Mouse (Mus musculus) liver, embryonic 13.5 days (tissue): ENCODE measurements at regions not wholly inside any gene's neighbourhood (a gene's known extent, or its start where the extent isn't known, plus 50 kb on each side); places are given as distances from the start of the nearest gene placed in this dataset.

Experiments used
- ATAC-seq: fragments of 200-750 bp; cut with Nextera tagmentation; 2 replicates; pipeline ENCODE4 v1.8.0; 2017; ENCODE audit warnings: low read depth, mild to moderate bottlenecking, moderate number of reproducible peaks, moderate library complexity
- DNase-seq: peaks from one replicate; pipeline ENCODE4 v3.0.0; 2022
- H3K27ac ChIP-seq: fragments of 300-500 bp; sonication (generic); 2 replicates; pipeline ENCODE4 v1.5.1; 2015; ENCODE audit warnings: moderate library complexity, mild to moderate bottlenecking, inconsistent platforms
- H3K27me3 ChIP-seq: fragments of 300-500 bp; sonication (generic); 2 replicates; pipeline ENCODE4 v1.6.1; 2015; ENCODE audit warnings: mild to moderate bottlenecking, inconsistent platforms
- H3K36me3 ChIP-seq: fragments of 300-500 bp; sonication (generic); 2 replicates; pipeline ENCODE4 v1.6.1; 2015; ENCODE audit warnings: mild to moderate bottlenecking, inconsistent platforms
- H3K4me1 ChIP-seq: fragments of 300-500 bp; sonication (generic); replicated peaks from 2 replicates; pipeline ENCODE4 v1.6.1; 2015; ENCODE audit warnings: inconsistent platforms
- H3K4me2 ChIP-seq: fragments of 300-500 bp; sonication (generic); 2 replicates; pipeline ENCODE4 v1.6.1; 2015; ENCODE audit warnings: inconsistent platforms, mild to moderate bottlenecking, moderate library complexity
- H3K4me3 ChIP-seq: fragments of 300-500 bp; sonication (generic); replicated peaks from 2 replicates; pipeline ENCODE4 v1.5.1; 2015; ENCODE audit warnings: mild to moderate bottlenecking, inconsistent platforms
- H3K9ac ChIP-seq: fragments of 300-500 bp; sonication (generic); 2 replicates; pipeline ENCODE4 v1.6.1; 2015; ENCODE audit warnings: mild to moderate bottlenecking, inconsistent platforms
- H3K9me3 ChIP-seq: fragments of 300-500 bp; sonication (generic); replicated peaks from 2 replicates; pipeline ENCODE4 v1.6.1; 2016; ENCODE audit warnings: inconsistent platforms
- WGBS: fragments of 180-500 bp; shearing (Covaris S2); methylation state at CpG from one replicate; pipeline ENCODE4 v1.1.7; 2015; ENCODE audit not compliant: insufficient replicate concordance; 5-methylcytosine and 5-hydroxymethylcytosine counted together

DNA sequence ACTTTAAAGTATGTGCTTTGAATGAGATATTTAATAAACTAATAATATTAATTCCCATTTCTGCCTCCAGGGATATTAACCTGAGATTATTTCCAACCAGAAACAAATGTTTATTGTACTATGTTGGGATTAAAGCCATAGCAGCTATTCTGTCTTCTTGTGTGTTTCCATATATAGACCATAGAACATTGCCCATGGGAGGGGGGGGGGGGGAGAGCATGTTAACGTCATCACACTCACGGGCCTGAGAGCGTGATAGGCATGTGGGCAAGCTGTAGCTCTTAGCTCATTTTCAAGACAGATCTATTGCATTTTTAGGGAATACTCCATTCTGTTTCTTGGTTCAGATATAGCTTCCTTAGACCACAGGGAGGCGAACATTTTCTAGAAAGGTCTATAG, 149.8 kb upstream of the Tgfbr2 start:
- Histone ChIP-seq H3K27ac (no peak overlapping the region), H3K9me3 (no peaks in the 10 kb centered on the region), H3K4me2 (no peak overlapping the region), H3K27me3 (no peaks in the 10 kb centered on the region), H3K4me1 (no peaks in the 10 kb centered on the region), H3K36me3 (no peaks in the 10 kb centered on the region), H3K9ac (no peak overlapping the region), H3K4me3 (no peak overlapping the region)
- no peak for ATAC-seq
- DNase-seq = no peak
- 63% methylated on average over 4 of the region's 4 CpGs for WGBS

DNA sequence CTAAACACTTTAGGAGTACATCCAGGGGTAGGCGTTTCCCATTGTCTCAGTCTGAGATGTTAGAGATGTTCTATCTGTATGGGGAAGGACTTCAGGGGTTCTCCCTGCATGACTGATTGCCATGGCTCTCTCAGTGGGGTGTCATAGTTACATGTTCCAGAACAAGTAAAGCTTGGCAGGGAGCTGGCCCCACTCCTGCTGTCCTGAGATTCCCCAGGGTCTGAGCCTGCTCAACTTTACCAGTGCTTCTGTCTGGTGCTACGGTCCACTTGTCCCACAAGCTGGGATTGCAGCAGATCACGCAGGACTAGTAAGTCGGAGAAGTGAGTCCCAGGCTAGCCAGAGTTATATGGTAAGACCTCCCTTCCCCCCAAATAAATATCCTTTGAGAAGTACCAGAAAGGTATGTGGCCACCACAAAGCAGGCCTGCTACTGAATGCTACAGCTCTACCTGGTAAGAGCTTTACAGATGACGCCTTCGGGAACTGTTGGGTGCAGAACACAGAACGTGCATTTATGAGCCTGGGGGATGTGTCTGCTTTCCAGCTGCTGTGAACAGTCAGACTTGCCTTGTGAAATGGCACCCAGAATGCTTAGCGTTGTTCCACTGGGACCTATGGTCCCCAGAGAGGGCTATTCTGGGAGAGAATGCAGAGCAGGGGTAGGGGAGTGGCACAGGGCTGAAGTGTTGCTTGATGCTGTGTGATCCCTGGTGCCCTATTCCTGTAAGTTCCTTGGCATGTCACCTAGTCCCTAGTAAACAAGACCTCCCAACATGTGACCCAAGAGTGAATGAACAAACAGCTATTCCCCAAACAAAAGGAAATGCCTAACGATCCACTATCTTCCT, 148.9 kb upstream of the Tgfbr2 start:
- H3K9ac ChIP-seq = no peak overlapping the region
- ATAC-seq = no peak
- H3K27ac ChIP-seq = no peak overlapping the region
- 72% methylated on average over 9 of the region's 9 CpGs for WGBS
- no peaks in the 10 kb centered on the region for H3K4me1 ChIP-seq
- H3K27me3 ChIP-seq = no peaks in the 10 kb centered on the region
- H3K4me2 ChIP-seq = no peak overlapping the region
- H3K9me3 ChIP-seq = no peaks in the 10 kb centered on the region
- DNase-seq = no peak
- H3K4me3 ChIP-seq = no peak overlapping the region
- no peaks in the 10 kb centered on the region for H3K36me3 ChIP-seq

DNA sequence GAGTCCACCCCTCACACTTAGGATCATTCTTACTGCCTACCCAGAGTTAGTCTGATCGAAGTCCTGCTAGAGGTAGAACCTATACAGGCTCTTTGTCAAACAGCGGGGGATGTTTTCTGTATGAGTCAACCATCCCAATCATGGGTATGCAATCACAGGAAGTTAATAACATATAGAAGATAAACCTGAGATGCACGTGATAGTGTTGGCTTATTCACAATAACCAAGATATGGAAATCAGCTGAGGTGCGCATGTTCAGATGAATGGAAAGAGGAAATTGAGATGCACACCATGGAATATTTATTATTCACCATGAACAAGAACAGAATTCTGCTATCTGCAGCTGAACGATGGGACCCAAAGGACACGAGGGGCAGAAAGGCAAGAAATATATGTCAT, 146.7 kb upstream of the Tgfbr2 start:
- WGBS = 73% methylated on average over 6 of the region's 6 CpGs
- no peaks in the 10 kb centered on the region for H3K27me3 ChIP-seq
- no peak overlapping the region for H3K4me2 ChIP-seq
- H3K4me1 ChIP-seq = no peaks in the 10 kb centered on the region
- ATAC-seq = no peak
- H3K9me3 ChIP-seq = no peaks in the 10 kb centered on the region
- no peaks in the 10 kb centered on the region for H3K36me3 ChIP-seq
- DNase-seq = no peak
- no peak overlapping the region for H3K27ac ChIP-seq
- no peak overlapping the region for H3K9ac ChIP-seq
- no peak overlapping the region for H3K4me3 ChIP-seq

DNA sequence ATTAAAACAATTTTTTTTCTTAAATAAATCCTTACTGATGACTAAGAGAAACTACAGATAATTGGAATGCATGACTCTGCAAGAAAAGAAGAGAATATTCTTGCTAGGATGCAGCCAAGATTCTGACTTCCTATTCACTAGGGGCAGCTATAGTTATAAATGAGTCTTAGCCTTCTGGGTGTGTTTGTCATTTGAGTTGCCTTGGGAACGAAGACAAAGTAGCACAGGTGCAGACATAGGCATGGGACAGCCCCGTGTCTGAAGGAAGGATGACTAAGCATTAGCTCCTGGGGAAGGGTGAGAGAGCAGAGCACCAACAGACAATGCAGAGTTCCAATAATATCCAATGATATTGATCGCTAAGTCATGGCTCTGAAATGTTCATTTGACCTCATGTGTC, 144.3 kb upstream of the Tgfbr2 start:
- no peak overlapping the region for H3K27ac ChIP-seq
- no peaks in the 10 kb centered on the region for H3K36me3 ChIP-seq
- no peak overlapping the region for H3K4me2 ChIP-seq
- ATAC-seq (no peak), DNase-seq (no peak)
- no peak overlapping the region for H3K4me3 ChIP-seq
- H3K4me1 ChIP-seq = no peaks in the 10 kb centered on the region
- H3K9ac ChIP-seq = no peak overlapping the region
- no peaks in the 10 kb centered on the region for H3K9me3 ChIP-seq
- WGBS = 50% methylated on average over 3 of the region's 3 CpGs
- no peaks in the 10 kb centered on the region for H3K27me3 ChIP-seq

DNA sequence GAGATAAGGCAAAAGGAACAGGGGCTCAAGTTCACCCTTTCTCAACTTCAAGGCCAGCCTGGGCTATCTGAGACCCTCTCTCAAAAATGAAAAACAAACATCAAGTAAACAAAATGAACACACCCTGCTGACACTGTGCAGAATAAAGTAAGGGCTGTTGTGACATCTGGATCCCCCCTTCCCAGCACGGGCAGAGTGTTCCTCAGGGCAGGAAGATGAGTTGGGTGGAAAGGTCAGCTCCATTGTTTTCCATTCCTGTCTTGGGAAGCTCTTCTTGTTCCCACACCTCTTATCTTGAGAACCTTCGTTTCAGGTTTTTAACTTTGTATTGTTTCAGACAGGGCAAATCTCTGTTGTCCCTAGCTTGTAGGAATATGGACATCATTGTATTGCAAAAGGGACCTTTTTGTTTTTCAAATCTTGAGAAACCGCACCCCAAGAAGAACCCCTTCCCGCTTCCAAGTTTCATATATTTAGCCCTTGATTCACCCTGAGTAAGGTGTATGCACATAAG, 141.5 kb upstream of the Tgfbr2 start:
- Histone ChIP-seq H3K4me2 (no peak overlapping the region), H3K4me3 (no peak overlapping the region), H3K27me3 (no peaks in the 10 kb centered on the region), H3K4me1 (no peaks in the 10 kb centered on the region), H3K9ac (no peak overlapping the region), H3K9me3 (no peaks in the 10 kb centered on the region), H3K27ac (no peak overlapping the region), H3K36me3 (no peaks in the 10 kb centered on the region)
- DNase-seq (no peak), ATAC-seq (no peak)
- WGBS = 62% methylated on average over 4 of the region's 4 CpGs

DNA sequence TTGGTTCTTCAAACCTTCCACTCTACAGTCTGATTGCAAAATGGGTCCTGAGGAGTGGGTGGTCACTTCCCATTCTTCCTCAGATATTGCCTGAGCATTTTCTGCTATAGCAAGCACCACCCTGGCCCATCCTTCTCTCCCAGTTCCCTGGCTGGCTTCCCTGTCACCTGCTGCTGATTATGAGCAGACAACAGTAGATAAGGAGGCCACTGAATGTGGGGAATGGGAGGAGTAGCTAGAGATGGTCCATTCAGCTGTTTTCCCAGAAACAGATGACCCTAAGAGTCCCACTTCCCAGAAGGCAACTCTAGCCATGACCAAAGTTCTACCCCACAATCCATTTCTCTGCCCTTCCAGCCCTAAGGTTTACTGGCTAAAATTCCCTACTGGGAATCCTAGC, 139.6 kb upstream of the Tgfbr2 start:
- no peaks in the 10 kb centered on the region for H3K27me3 ChIP-seq
- H3K36me3 ChIP-seq = no peaks in the 10 kb centered on the region
- H3K9me3 ChIP-seq = no peaks in the 10 kb centered on the region
- no peak overlapping the region for H3K4me3 ChIP-seq
- H3K9ac ChIP-seq = no peak overlapping the region
- ATAC-seq (no peak), DNase-seq (no peak)
- H3K27ac ChIP-seq = no peak overlapping the region
- no peaks in the 10 kb centered on the region for H3K4me1 ChIP-seq
- H3K4me2 ChIP-seq = no peak overlapping the region

DNA sequence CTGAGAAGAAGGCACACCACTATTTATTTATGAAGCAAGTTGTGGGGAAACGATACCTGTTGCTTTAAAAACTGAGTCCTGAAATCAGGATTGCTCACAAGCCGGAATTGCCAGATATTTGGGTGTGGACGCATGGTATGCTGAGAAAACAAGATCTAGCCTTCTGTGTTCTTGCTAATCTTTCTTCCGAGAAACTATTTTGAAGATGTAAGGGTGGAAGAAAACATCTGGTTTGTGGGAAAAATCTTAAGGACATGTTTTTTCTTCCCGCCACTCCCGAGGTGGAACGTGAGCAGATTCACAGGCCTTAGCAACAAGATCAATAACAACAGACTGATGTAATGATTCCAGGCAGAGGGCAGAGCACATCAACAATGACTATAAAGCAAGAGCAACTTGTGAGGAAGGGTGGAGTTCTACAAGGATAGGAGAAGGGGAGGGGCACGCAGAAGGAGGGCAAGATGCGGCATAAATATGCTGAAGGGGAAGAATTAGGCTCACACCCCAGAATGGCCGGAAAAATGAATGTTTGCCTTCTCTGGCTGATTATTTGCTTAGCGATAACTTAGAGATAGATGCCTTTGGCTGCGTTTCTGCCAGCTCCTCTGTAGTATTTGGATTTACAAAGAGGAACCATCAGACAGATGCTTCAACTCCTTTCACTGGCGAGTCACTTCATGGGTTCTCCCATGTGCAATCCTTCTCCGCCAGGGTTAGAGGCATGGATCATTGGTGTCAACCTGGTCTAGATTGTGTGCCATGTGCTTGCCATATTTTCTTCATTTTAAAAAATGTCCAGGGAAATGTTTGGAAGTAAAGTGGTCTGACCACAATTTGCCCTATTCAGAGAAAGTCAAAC, 139.0 kb upstream of the Tgfbr2 start:
- WGBS = 63% methylated on average over 14 of the region's 14 CpGs
- ATAC-seq = no peak

DNA sequence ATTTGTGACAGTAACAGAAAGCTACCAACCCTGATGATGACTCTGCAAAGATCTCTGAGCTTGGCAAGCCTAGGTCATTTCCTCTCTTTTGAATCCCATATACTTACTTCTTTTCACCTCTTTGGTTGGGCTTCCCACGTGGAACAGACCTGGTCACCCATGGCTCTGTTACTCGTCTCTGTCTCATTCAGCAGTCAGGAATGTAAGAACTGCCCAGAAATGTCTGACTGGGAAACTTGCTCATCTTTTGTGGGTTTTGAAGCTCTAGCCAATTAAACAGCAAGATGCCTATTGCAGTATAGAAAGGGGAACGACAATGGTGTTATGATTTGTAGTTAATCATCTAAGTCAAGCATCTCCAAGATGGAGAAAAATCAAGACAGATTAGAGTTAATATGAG, 136.2 kb upstream of the Tgfbr2 start:
- Histone ChIP-seq H3K9ac (no peak overlapping the region), H3K27me3 (no peaks in the 10 kb centered on the region), H3K36me3 (no peaks in the 10 kb centered on the region), H3K4me2 (no peak overlapping the region), H3K9me3 (no peaks in the 10 kb centered on the region), H3K27ac (no peak overlapping the region), H3K4me3 (no peak overlapping the region), H3K4me1 (no peaks in the 10 kb centered on the region)
- DNase-seq (no peak), ATAC-seq (no peak)
- WGBS = 50% methylated on average over 3 of the region's 3 CpGs

More for the DNA sequence above, 139.0 kb upstream of the Tgfbr2 start:
- no peaks in the 10 kb centered on the region for H3K27me3 ChIP-seq
- no peak for DNase-seq
- H3K36me3 ChIP-seq = no peaks in the 10 kb centered on the region
- no peaks in the 10 kb centered on the region for H3K4me1 ChIP-seq
- no peak overlapping the region for H3K9ac ChIP-seq
- no peak overlapping the region for H3K27ac ChIP-seq
- H3K9me3 ChIP-seq = no peaks in the 10 kb centered on the region
- no peak overlapping the region for H3K4me3 ChIP-seq
- H3K4me2 ChIP-seq = no peak overlapping the region

DNA sequence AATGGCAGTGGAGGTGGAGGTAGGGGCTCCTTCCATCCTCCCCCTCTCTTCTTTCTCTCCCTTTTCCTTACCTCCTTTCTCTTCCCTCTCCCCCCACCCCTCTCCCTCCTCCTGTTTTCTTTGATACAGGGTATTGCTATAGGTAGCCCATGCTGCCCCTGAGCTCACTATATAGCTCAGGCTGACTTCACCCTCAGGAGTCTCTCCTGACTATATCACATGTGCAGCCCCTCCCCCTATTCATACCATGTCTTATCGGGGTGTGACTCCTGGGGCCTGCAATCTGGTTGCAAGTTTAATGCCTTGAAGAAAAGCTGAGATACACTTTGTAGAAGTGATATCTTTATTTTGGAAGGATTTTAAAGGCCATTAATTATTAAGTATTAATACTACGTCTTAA, 126.4 kb upstream of the Tgfbr2 start:
- DNase-seq = no peak
- H3K4me2 ChIP-seq = no peak overlapping the region
- H3K27ac ChIP-seq = no peak overlapping the region
- peaks cover 3% of the 10 kb centered on the region; the same call in 1 of the 2 replicates for H3K9me3 ChIP-seq
- H3K4me3 ChIP-seq = no peak overlapping the region
- no peaks in the 10 kb centered on the region for H3K4me1 ChIP-seq
- H3K36me3 ChIP-seq = no peaks in the 10 kb centered on the region
- H3K27me3 ChIP-seq = no peaks in the 10 kb centered on the region
- ATAC-seq = no peak
- 74% methylated on average over 2 of the region's 2 CpGs for WGBS
- no peak overlapping the region for H3K9ac ChIP-seq

DNA sequence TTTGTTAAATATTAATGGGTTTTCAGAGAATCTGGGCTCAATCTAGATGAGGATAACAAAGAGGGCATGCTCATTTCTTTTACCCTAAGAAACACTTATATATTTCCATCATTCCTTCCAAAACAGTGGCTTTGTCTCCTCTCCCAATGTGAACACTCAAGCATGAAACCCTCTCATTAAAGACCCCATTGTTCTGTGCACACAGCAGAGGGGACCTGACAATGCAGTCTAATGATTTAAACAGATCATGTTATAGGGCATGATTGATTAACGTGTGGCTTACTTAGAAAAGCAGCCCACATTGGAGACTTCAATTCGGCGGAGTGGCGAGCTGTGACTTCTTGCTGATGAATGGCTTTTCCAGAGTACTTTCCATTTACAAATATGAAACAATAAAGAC, 123.6 kb upstream of the Tgfbr2 start:
- H3K27me3 ChIP-seq = no peaks in the 10 kb centered on the region
- H3K36me3 ChIP-seq = no peaks in the 10 kb centered on the region
- DNase-seq = no peak
- no peak overlapping the region for H3K27ac ChIP-seq
- 83% methylated on average over 4 of the region's 4 CpGs for WGBS
- H3K4me2 ChIP-seq = no peak overlapping the region
- no peaks in the 10 kb centered on the region for H3K4me1 ChIP-seq
- H3K9ac ChIP-seq = no peak overlapping the region
- no peak overlapping the region for H3K4me3 ChIP-seq
- ATAC-seq = no peak
- no peaks in the 10 kb centered on the region for H3K9me3 ChIP-seq

DNA sequence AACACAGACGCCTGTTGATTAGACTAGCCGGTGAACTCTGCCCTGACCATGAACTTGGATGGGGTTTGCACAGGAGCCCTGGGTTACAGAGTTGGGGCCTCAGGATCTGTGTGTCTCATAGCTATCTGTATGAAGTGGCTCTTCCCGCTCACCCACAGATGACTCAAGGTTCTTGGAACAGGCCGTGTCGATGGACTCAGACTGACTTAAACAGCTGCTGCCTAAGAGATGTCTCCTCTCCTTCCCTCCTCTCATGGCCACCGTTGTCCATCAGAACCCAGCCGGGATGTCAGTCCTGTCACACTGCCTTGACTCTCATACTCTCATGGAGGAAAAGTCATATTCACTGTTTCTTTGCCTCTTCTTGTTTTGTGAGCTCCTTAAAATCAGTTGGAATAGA, 121.2 kb upstream of the Tgfbr2 start:
- Histone ChIP-seq H3K9ac (no peak overlapping the region), H3K4me1 (no peaks in the 10 kb centered on the region), H3K4me2 (no peak overlapping the region), H3K27me3 (no peaks in the 10 kb centered on the region), H3K36me3 (no peaks in the 10 kb centered on the region), H3K9me3 (no peaks in the 10 kb centered on the region), H3K27ac (no peak overlapping the region), H3K4me3 (no peak overlapping the region)
- WGBS = 66% methylated on average over 7 of the region's 7 CpGs
- ATAC-seq (no peak), DNase-seq (no peak)
